Mouse (Mus musculus) midbrain, postnatal 0 days (tissue): ENCODE measurements around the gene Ramp2. TPM values are rescaled to one million over a fixed set of nuclear protein-coding genes. Genes with fewer than 3 reads are reported as not detected.

Experiments
- ATAC-seq: fragments of 200-750 bp; cut with Nextera tagmentation; 2 replicates; pipeline ENCODE4 v1.8.0; 2017; ENCODE audit warnings: moderate number of reproducible peaks, mild to moderate bottlenecking, moderate TSS enrichment, moderate library complexity; ENCODE audit not compliant: low FRiP score
- DNase-seq: peaks from one replicate; pipeline ENCODE4 v3.0.0-alpha.2; 2015; ENCODE audit warnings: low spot score
- H3K27ac ChIP-seq: fragments of 300-500 bp; sonication (generic); 2 replicates; pipeline ENCODE4 v1.5.1; 2014; ENCODE audit warnings: low read depth, mild to moderate bottlenecking, low read length, mixed read lengths
- H3K27me3 ChIP-seq: fragments of 300-500 bp; sonication (generic); 2 replicates; pipeline ENCODE4 v1.6.1; 2014; ENCODE audit warnings: low read length, control low read depth, mixed read lengths; ENCODE audit not compliant: insufficient read depth
- H3K36me3 ChIP-seq: fragments of 300-500 bp; sonication (generic); 2 replicates; pipeline ENCODE4 v1.6.1; 2014; ENCODE audit warnings: low read length, control low read depth, mixed read lengths; ENCODE audit not compliant: insufficient read depth
- H3K4me1 ChIP-seq: fragments of 300-500 bp; sonication (generic); 2 replicates; pipeline ENCODE4 v1.6.1; 2014; ENCODE audit warnings: mild to moderate bottlenecking, control low read depth, antibody characterized with exemption, low read length, mixed read lengths; ENCODE audit not compliant: insufficient read depth
- H3K4me2 ChIP-seq: fragments of 300-500 bp; sonication (generic); 2 replicates; pipeline ENCODE4 v1.6.1; 2014; ENCODE audit warnings: low read depth, mild to moderate bottlenecking, low read length, mixed read lengths; ENCODE audit not compliant: poor library complexity, severe bottlenecking
- H3K4me3 ChIP-seq: fragments of 300-500 bp; sonication (generic); 2 replicates; pipeline ENCODE4 v1.5.1; 2014; ENCODE audit warnings: low read depth, mild to moderate bottlenecking, low read length, moderate library complexity
- H3K9ac ChIP-seq: fragments of 300-500 bp; sonication (generic); replicated peaks from 2 replicates; pipeline ENCODE4 v1.6.1; 2014; ENCODE audit warnings: mild to moderate bottlenecking, low read length, moderate library complexity, mixed read lengths; ENCODE audit not compliant: poor library complexity, severe bottlenecking
- H3K9me3 ChIP-seq: fragments of 300-500 bp; sonication (generic); 2 replicates; pipeline ENCODE4 v1.6.1; 2016; ENCODE audit warnings: low read length, control low read depth
- CTCF ChIP-seq: IDR thresholded peaks from 2 replicates; pipeline ENCODE4 v1.5.1; 2016; ENCODE audit warnings: antibody characterized with exemption, mild to moderate bottlenecking
- WGBS: fragments of 180-500 bp; shearing (Covaris S2); extraction: QIAGEN DNeasy Blood & Tissue Kit; methylation state at CpG from one replicate; pipeline ENCODE4 v1.1.7; 2014; 5-methylcytosine and 5-hydroxymethylcytosine counted together
- polyA plus RNA-seq: library from polyadenylated mRNA; unstranded; fragments of >200 nt; fragmentation: Nextera tagmentation; extraction: Ambion mirVana; gene quantifications from 2 replicates; pipeline ENCODE4 v1.2.1, GENCODE M21; 2015
- total RNA-seq: library from RNA; depleted of rRNA; stranded (reverse); fragments of >200 nt; gene quantifications from 2 replicates; pipeline ENCODE4 v1.2.3, GENCODE M21; 2014; rRNA removed

The Ramp2 gene
- total and polyA plus RNA-seq, 2 experiments from 2014 or later, result 67.5 to 95.3 TPM

GRCm38 (mm10) chr11:101302004-101302798, 56.4 kb downstream of the Ramp2 start, which contains the start of gene Becn1:
Becn1 (minus strand) TSS chr11:101302286.
- peak; percentile 94 for TF ChIP-seq CTCF
- DNase-seq (peak; percentile 97), ATAC-seq (peak; percentile 92)
- Histone ChIP-seq H3K9me3 (no peaks in the 10 kb centered on the region), H3K27me3 (no peaks in the 10 kb centered on the region), H3K27ac (peak within 1 kb of the TSS; percentile 55), H3K4me2 (peak within 1 kb of the TSS; percentile 96), H3K4me1 (peaks cover 6% of the 10 kb centered on the region; the same call in 1 of the 2 replicates), H3K36me3 (peaks cover 11% of the 10 kb centered on the region; the same call in 1 of the 2 replicates), H3K4me3 (peak within 1 kb of the TSS; percentile 86), H3K9ac (peak within 1 kb of the TSS; percentile 88)
- WGBS, result 7% methylated on average over 39 of the region's 39 CpGs

- Histone ChIP-seq H3K27ac (no peak overlapping the region), H3K36me3 (no peaks in the 10 kb centered on the region), H3K9ac (no peak overlapping the region), H3K9me3 (no peaks in the 10 kb centered on the region), H3K4me3 (no peak overlapping the region), H3K4me1 (no peaks in the 10 kb centered on the region), H3K27me3 (no peaks in the 10 kb centered on the region), H3K4me2 (no peak overlapping the region)
- no peak for TF ChIP-seq CTCF
- ATAC-seq (no peak), DNase-seq (no peak)
- 35% methylated on average over 5 of the region's 5 CpGs for WGBS
Observed at GRCm38 (mm10) chr11:101307744-101308143, 61.9 kb downstream of the Ramp2 start.

Other genes with a start within 250 kb of the Ramp2 start
- gene Atp6v0a1, start 236.6 kb upstream of the Ramp2 start, total RNA-seq, result 242 and 247 TPM in 2 replicates
- gene Atp6v0a1, start 236.6 kb upstream of the Ramp2 start, polyA plus RNA-seq, result 204 and 210 TPM in 2 replicates
- gene Naglu, start 176.0 kb upstream of the Ramp2 start, total RNA-seq, result 20.9 and 22.2 TPM in 2 replicates
- gene Naglu, start 176.0 kb upstream of the Ramp2 start, polyA plus RNA-seq, result 16.0 and 16.6 TPM in 2 replicates
- 0.27 TPM in 1 of 2 replicates, not detected in the other for gene Hsd17b1, start 167.6 kb upstream of the Ramp2 start, total RNA-seq
- not detected in 2 replicates for gene Hsd17b1, start 167.6 kb upstream of the Ramp2 start, polyA plus RNA-seq
- gene Coasy, start 163.5 kb upstream of the Ramp2 start, total RNA-seq, result 41.8 and 48.7 TPM in 2 replicates
- gene Coasy, start 163.5 kb upstream of the Ramp2 start, polyA plus RNA-seq, result 31.5 and 34.1 TPM in 2 replicates
- 60.7 and 61.3 TPM in 2 replicates for gene Mlx, start 158.8 kb upstream of the Ramp2 start, total RNA-seq
- gene Mlx, start 158.8 kb upstream of the Ramp2 start, polyA plus RNA-seq, result 64.1 and 67.8 TPM in 2 replicates
- gene Psmc3ip, start 150.6 kb upstream of the Ramp2 start, total RNA-seq, result 5.3 and 6.9 TPM in 2 replicates
- gene Psmc3ip, start 150.6 kb upstream of the Ramp2 start, polyA plus RNA-seq, result 8.9 and 10.3 TPM in 2 replicates
- 54.9 and 61.7 TPM in 2 replicates for gene Retreg3, start 126.1 kb upstream of the Ramp2 start, total RNA-seq
- 24.8 and 26.0 TPM in 2 replicates for gene Retreg3, start 126.1 kb upstream of the Ramp2 start, polyA plus RNA-seq
- 40.5 and 52.6 TPM in 2 replicates for gene Tubg1, start 126.1 kb upstream of the Ramp2 start, total RNA-seq
- gene Tubg1, start 126.1 kb upstream of the Ramp2 start, polyA plus RNA-seq, result 64.4 and 64.6 TPM in 2 replicates
- gene Tubg2, start 90.1 kb upstream of the Ramp2 start, total RNA-seq, result 38.4 and 40.6 TPM in 2 replicates
- gene Tubg2, start 90.1 kb upstream of the Ramp2 start, polyA plus RNA-seq, result 86.1 and 93.8 TPM in 2 replicates
- 12.5 and 15.0 TPM in 2 replicates for gene Cntnap1, start 75.5 kb upstream of the Ramp2 start, total RNA-seq
- gene Cntnap1, start 75.5 kb upstream of the Ramp2 start, polyA plus RNA-seq, result 3.0 and 3.2 TPM in 2 replicates
- 13.7 and 23.4 TPM in 2 replicates for gene Plekhh3, start 74.7 kb upstream of the Ramp2 start, total RNA-seq
- gene Plekhh3, start 74.7 kb upstream of the Ramp2 start, polyA plus RNA-seq, result 5.8 and 6.2 TPM in 2 replicates
- 0.61 and 1.4 TPM in 2 replicates for gene Ccr10, start 70.6 kb upstream of the Ramp2 start, total RNA-seq
- gene Ccr10, start 70.6 kb upstream of the Ramp2 start, polyA plus RNA-seq, result 0.75 and 0.83 TPM in 2 replicates
- 26.5 and 40.0 TPM in 2 replicates for gene Ezh1, start 19.6 kb upstream of the Ramp2 start, total RNA-seq
- 25.4 and 25.9 TPM in 2 replicates for gene Ezh1, start 19.6 kb upstream of the Ramp2 start, polyA plus RNA-seq
- gene Vps25, start 7.7 kb downstream of the Ramp2 start, total RNA-seq, result 77.3 and 82.3 TPM in 2 replicates
- 130 and 144 TPM in 2 replicates for gene Vps25, start 7.7 kb downstream of the Ramp2 start, polyA plus RNA-seq
- 4.2 and 8.1 TPM in 2 replicates for gene Wnk4, start 14.5 kb downstream of the Ramp2 start, total RNA-seq
- 7.5 and 9.2 TPM in 2 replicates for gene Wnk4, start 14.5 kb downstream of the Ramp2 start, polyA plus RNA-seq
- not detected in 2 replicates for gene Cntd1, start 33.0 kb downstream of the Ramp2 start, total RNA-seq
- 0.25 and 0.42 TPM in 2 replicates for gene Cntd1, start 33.0 kb downstream of the Ramp2 start, polyA plus RNA-seq
- 136 and 168 TPM in 2 replicates for gene Coa3, start 33.1 kb downstream of the Ramp2 start, total RNA-seq
- gene Coa3, start 33.1 kb downstream of the Ramp2 start, polyA plus RNA-seq, result 204 and 229 TPM in 2 replicates
- gene Becn1, start 56.3 kb downstream of the Ramp2 start, total RNA-seq, result 94.4 and 209 TPM in 2 replicates
- 145 and 150 TPM in 2 replicates for gene Becn1, start 56.3 kb downstream of the Ramp2 start, polyA plus RNA-seq
- 69.1 and 74.0 TPM in 2 replicates for gene Psme3, start 70.2 kb downstream of the Ramp2 start, total RNA-seq
- gene Psme3, start 70.2 kb downstream of the Ramp2 start, polyA plus RNA-seq, result 75.0 and 76.5 TPM in 2 replicates
- 5.3 and 6.7 TPM in 2 replicates for gene Aoc2, start 79.0 kb downstream of the Ramp2 start, total RNA-seq
- gene Aoc2, start 79.0 kb downstream of the Ramp2 start, polyA plus RNA-seq, result 0.64 and 0.77 TPM in 2 replicates
- gene Aoc3, start 84.6 kb downstream of the Ramp2 start, total RNA-seq, result 0.66 and 1.2 TPM in 2 replicates
- gene Aoc3, start 84.6 kb downstream of the Ramp2 start, polyA plus RNA-seq, result 0.07 and 0.20 TPM in 2 replicates
- not detected in 2 replicates for gene G6pc, start 121.5 kb downstream of the Ramp2 start, total RNA-seq
- gene G6pc, start 121.5 kb downstream of the Ramp2 start, polyA plus RNA-seq, result not detected in 2 replicates
- 67.4 and 78.3 TPM in 2 replicates for gene Aarsd1, start 171.6 kb downstream of the Ramp2 start, total RNA-seq
- 96.3 and 107 TPM in 2 replicates for gene Aarsd1, start 171.6 kb downstream of the Ramp2 start, polyA plus RNA-seq
- gene Gm27029, start 178.8 kb downstream of the Ramp2 start, total RNA-seq, result 1.8 and 5.7 TPM in 2 replicates
- gene Gm27029, start 178.8 kb downstream of the Ramp2 start, polyA plus RNA-seq, result 6.3 and 6.8 TPM in 2 replicates
- 10.4 and 12.9 TPM in 2 replicates for gene Rundc1, start 179.1 kb downstream of the Ramp2 start, total RNA-seq
- gene Rundc1, start 179.1 kb downstream of the Ramp2 start, polyA plus RNA-seq, result 24.2 and 25.2 TPM in 2 replicates
- gene Ptges3l, start 179.3 kb downstream of the Ramp2 start, total RNA-seq, result 0.66 and 2.7 TPM in 2 replicates
- 2.9 TPM in 2 replicates for gene Ptges3l, start 179.3 kb downstream of the Ramp2 start, polyA plus RNA-seq
- 605 and 614 TPM in 2 replicates for gene Rpl27, start 196.3 kb downstream of the Ramp2 start, total RNA-seq
- 227 and 260 TPM in 2 replicates for gene Rpl27, start 196.3 kb downstream of the Ramp2 start, polyA plus RNA-seq
- 1.9 and 3.3 TPM in 2 replicates for gene Ifi35, start 202.4 kb downstream of the Ramp2 start, total RNA-seq
- gene Ifi35, start 202.4 kb downstream of the Ramp2 start, polyA plus RNA-seq, result 4.5 TPM in 2 replicates
- 90.5 and 96.3 TPM in 2 replicates for gene Rnd2, start 219.0 kb downstream of the Ramp2 start, total RNA-seq
- gene Rnd2, start 219.0 kb downstream of the Ramp2 start, polyA plus RNA-seq, result 95.7 and 104 TPM in 2 replicates
- gene Vat1, start 220.2 kb downstream of the Ramp2 start, total RNA-seq, result 313 and 334 TPM in 2 replicates
- gene Vat1, start 220.2 kb downstream of the Ramp2 start, polyA plus RNA-seq, result 143 and 146 TPM in 2 replicates